Mouse (Mus musculus) spleen, adult 2 months (tissue): ENCODE results near the gene Cpm.

Experiments used
- CTCF ChIP-seq: fragments of 200-500 bp; IDR thresholded peaks from 2 replicates; pipeline ENCODE4 v1.5.1; 2011; ENCODE audit warnings: mild to moderate bottlenecking, inconsistent platforms; ENCODE audit not compliant: insufficient read depth, insufficient read length, insufficient replicate concordance; ENCODE audit errors: extremely low read depth
- POLR2A ChIP-seq: fragments of 200-500 bp; IDR thresholded peaks from 2 replicates; pipeline ENCODE4 v1.6.1; 2011; ENCODE audit warnings: low read depth, low read length, inconsistent platforms

DNA sequence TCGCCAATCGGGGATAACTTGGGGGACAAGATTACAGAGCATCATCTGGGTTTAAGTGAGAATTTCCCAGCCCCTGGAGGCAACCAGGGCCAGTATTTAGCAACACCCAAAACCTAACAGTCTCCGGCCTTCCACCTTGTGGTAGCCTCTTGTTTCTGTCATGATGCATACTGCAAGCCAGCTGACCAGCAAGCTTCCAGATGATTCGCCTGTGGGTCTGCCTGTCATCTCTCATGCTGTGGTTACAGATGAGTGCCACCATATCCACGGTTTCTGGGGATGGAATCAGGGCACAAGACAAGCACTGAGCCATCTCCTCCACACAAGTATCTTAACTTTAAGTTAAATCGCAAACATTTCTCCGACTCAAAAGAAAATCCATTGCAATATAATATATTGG lies 58.3 kb downstream of the Cpm start:
- TF ChIP-seq CTCF (no peak), POLR2A (no peak)
